In the genomic region with DNA sequence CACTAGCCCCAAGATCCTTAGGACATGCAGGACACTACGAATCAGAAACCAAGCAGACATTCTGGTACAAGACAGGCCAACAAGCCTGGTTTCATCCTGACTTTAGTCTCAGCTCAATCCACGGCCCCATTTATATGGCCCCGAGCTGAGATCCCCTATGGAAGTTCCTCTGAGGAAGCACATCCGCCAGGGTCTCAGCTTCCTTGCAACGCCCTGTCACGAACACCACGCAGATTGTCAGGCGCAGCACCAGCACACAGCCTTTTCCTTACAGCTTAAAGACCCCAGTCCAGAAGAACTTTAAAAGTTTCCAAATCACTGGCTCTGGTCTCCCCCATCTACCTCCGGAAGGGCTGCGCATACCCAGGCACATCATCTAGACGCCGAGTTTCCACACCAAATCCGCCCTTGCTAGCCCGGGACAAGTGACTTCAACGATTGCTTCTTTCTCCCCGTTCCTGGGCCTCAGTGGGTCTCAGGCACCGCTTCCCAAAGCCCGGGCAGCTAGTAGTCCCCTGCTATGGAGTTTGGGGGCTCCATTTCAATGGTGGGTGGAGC, we compare ENCODE assay signal across 9 mouse cellular contexts. TPM values are rescaled to one million over a fixed set of nuclear protein-coding genes. Genes with fewer than 3 reads are reported as not detected.
A peak's percentile ranks its signal among the peaks of the same experiment; 100 is the strongest.
DNase-seq lines count a peak whose midpoint lies in the region; ATAC-seq lines count a peak whose summit lies in the region.
"Had no signal": no experiment of that assay in that cellular context is flagged by ENCODE, and none has a peak within 500 bp of the region (broad histone marks: within the 10 kb centered on the region; RNA-seq: fewer than 3 reads in every experiment).

No protein-coding gene starts in this region.

- ATAC-seq in heart, embryonic 16.5 days (replicated peaks; ENCODE audit: extremely low read depth, insufficient read depth, low FRiP score) = no peak
- ATAC-seq in hindbrain, embryonic 15.5 days (ENCODE audit: low FRiP score, low read depth) = no peak
- no peak for ATAC-seq in midbrain, embryonic 13.5 days

- H3K4me3 ChIP-seq in heart, embryonic 16.5 days (ENCODE audit: low read length) = peak overlapping the region; percentile 68
- peak overlapping the region; percentile 58 for H3K4me3 ChIP-seq in brown adipose tissue, adult 24 weeks (ENCODE audit: insufficient read depth, low read depth, low read length)
- peak overlapping the region; percentile 60 for H3K4me3 ChIP-seq in hindbrain, embryonic 15.5 days
- H3K4me3 ChIP-seq in midbrain, embryonic 13.5 days (replicated peaks) = peak overlapping the region; percentile 61

- H3K4me1 ChIP-seq in heart, embryonic 16.5 days (ENCODE audit: control insufficient read depth, insufficient read depth, low read length) = peaks cover 6% of the 10 kb centered on the region
- no peaks in the 10 kb centered on the region for H3K4me1 ChIP-seq in brown adipose tissue, adult 24 weeks (ENCODE audit: control insufficient read depth, insufficient read depth, insufficient read length, low read length)
- H3K4me1 ChIP-seq in hindbrain, embryonic 15.5 days (replicated peaks) = peaks cover 34% of the 10 kb centered on the region
- peaks cover 49% of the 10 kb centered on the region for H3K4me1 ChIP-seq in midbrain, embryonic 13.5 days (replicated peaks)

- no peaks in the 10 kb centered on the region for H3K36me3 ChIP-seq in heart, embryonic 16.5 days (ENCODE audit: control insufficient read depth, insufficient read depth)
- H3K36me3 ChIP-seq in hindbrain, embryonic 15.5 days = no peaks in the 10 kb centered on the region
- no peaks in the 10 kb centered on the region for H3K36me3 ChIP-seq in midbrain, embryonic 13.5 days
- H3K36me3 ChIP-seq: G1E had no signal

- H3K27me3 ChIP-seq in heart, embryonic 16.5 days (ENCODE audit: control insufficient read depth, insufficient read depth, low read length) = peaks cover 42% of the 10 kb centered on the region
- peaks cover 9% of the 10 kb centered on the region; the same call in 1 of the 2 replicates for H3K27me3 ChIP-seq in hindbrain, embryonic 15.5 days
- H3K27me3 ChIP-seq in midbrain, embryonic 13.5 days = peaks cover 28% of the 10 kb centered on the region

- H3K9ac ChIP-seq in heart, embryonic 16.5 days (ENCODE audit: low read length) = peak overlapping the region; percentile 64
- peak overlapping the region; percentile 58 for H3K9ac ChIP-seq in hindbrain, embryonic 15.5 days
- H3K9ac ChIP-seq in midbrain, embryonic 13.5 days (replicated peaks) = peak overlapping the region; percentile 74

- 12% methylated on average over 18 of the region's 18 CpGs for WGBS in heart, embryonic 16.5 days
- 5% methylated on average over 18 of the region's 18 CpGs for WGBS in hindbrain, embryonic 15.5 days
- 4% methylated on average over 18 of the region's 18 CpGs for WGBS in midbrain, embryonic 13.5 days

- DNase-seq in heart, adult 8-10 months (ENCODE audit: low spot score) = no peak
- no peak for DNase-seq in thymus, postnatal 10 days (ENCODE audit: low spot score in 2 of 2)
- no peak for DNase-seq in yolk sac, embryonic 10.5 days (ENCODE audit: low spot score)
- DNase-seq in right cerebral cortex, adult 18-20 months = no peak

- no peaks in the 10 kb centered on the region for H3K9me3 ChIP-seq in heart, embryonic 16.5 days (replicated peaks; ENCODE audit: control insufficient read depth, low read length)
- H3K9me3 ChIP-seq in hindbrain, embryonic 15.5 days = no peaks in the 10 kb centered on the region
- H3K9me3 ChIP-seq in midbrain, embryonic 13.5 days = no peaks in the 10 kb centered on the region
- H3K9me3 ChIP-seq: G1E had no signal

- peak overlapping the region; percentile 90 for H3K4me2 ChIP-seq in heart, embryonic 16.5 days (ENCODE audit: low read depth, low read length)
- H3K4me2 ChIP-seq in hindbrain, embryonic 15.5 days = peak overlapping the region; percentile 99
- peak overlapping the region; percentile 96 for H3K4me2 ChIP-seq in midbrain, embryonic 13.5 days (replicated peaks)

- no peak overlapping the region for H3K27ac ChIP-seq in heart, embryonic 16.5 days (ENCODE audit: low read length)
- H3K27ac ChIP-seq in brown adipose tissue, adult 24 weeks (replicated peaks; ENCODE audit: low read depth, low read length) = no peak overlapping the region
- H3K27ac ChIP-seq in hindbrain, embryonic 15.5 days (replicated peaks) = peak overlapping the region; percentile 76
- H3K27ac ChIP-seq in midbrain, embryonic 13.5 days = no peak overlapping the region

RNA-seq across cellular contexts. Expression of a gene that starts 0.9 kb away (rescaled TPM):
- 0.46 and 0.57 TPM in 2 replicates for polyA plus RNA-seq in heart, embryonic 16.5 days (2015; fragmentation: Nextera tagmentation; extraction: Ambion mirVana)
- 1 to 10 TPM in 1 of 4 experiments, under 1 TPM in 3; 0.65 to 1.2 (median 0.80) TPM for total RNA-seq in heart, adult 8-10 months (2022)
- not detected in 2 replicates for polyA plus RNA-seq in brown adipose tissue, adult 24 weeks (2012; ENCODE audit: insufficient read depth, insufficient read length, missing spikeins)
- 1.8 and 2.2 TPM in 2 replicates for polyA plus RNA-seq in hindbrain, embryonic 15.5 days (2015; fragmentation: Nextera tagmentation; extraction: Ambion mirVana)
- 1.3 and 1.7 TPM in 2 replicates for polyA plus RNA-seq in midbrain, embryonic 13.5 days (2015; fragmentation: Nextera tagmentation; extraction: Ambion mirVana)
- polyA plus RNA-seq: G1E had no signal

RNA-seq across cellular contexts. Expression of a gene that starts 59.3 kb away (rescaled TPM):
- 130 and 143 TPM in 2 replicates for polyA plus RNA-seq in heart, embryonic 16.5 days (2015; fragmentation: Nextera tagmentation; extraction: Ambion mirVana)
- 1,000 to 10,000 TPM; 1,268 to 1,360 (median 1,315) TPM for total RNA-seq in heart, adult 8-10 months (2022)
- polyA plus RNA-seq in brown adipose tissue, adult 24 weeks (2012; ENCODE audit: insufficient read depth, insufficient read length, missing spikeins) = 774 and 844 TPM in 2 replicates
- 194 and 203 TPM in 2 replicates for polyA plus RNA-seq in hindbrain, embryonic 15.5 days (2015; fragmentation: Nextera tagmentation; extraction: Ambion mirVana)
- polyA plus RNA-seq in midbrain, embryonic 13.5 days (2015; fragmentation: Nextera tagmentation; extraction: Ambion mirVana) = 126 and 154 TPM in 2 replicates
